Mouse (Mus musculus) cerebral cortex, adult 2 months (tissue): ENCODE data around the gene Olfr490.

Source experiments
- WGBS: fragments of 180-500 bp; shearing (Covaris S2); methylation state at CpG from one replicate; pipeline ENCODE4 v1.1.7; 2018; 5-methylcytosine and 5-hydroxymethylcytosine counted together

Olfr490 gene

GRCm38 (mm10) chr7:108288834-108289233 is at the start of gene Olfr490:
TSS of gene Olfr490 (minus strand) at chr7:108288934.

GRCm38 (mm10) chr7:108323574-108323973 is 34.8 kb upstream of the Olfr490 start, which contains the start of gene Olfr492:
TSS of gene Olfr492 (minus strand) at chr7:108323674.
- WGBS = 79% methylated on average over 2 of the region's 2 CpGs

- WGBS = 73% methylated on average over 1 of the region's 1 CpGs
Measured at GRCm38 (mm10) chr7:108313151-108313550, 24.4 kb upstream of the Olfr490 start, which contains the start of gene Olfr491. TSS of gene Olfr491 (plus strand) at chr7:108313451.

GRCm38 (mm10) chr7:108258247-108258646 is 30.5 kb downstream of the Olfr490 start, which contains the start of gene Olfr488:
TSS of gene Olfr488 (minus strand) at chr7:108258347.

